Mouse (Mus musculus): ENCODE results near the gene St6galnac5. TPM values are rescaled to one million over a fixed set of nuclear protein-coding genes. Genes with fewer than 3 reads are reported as not detected.

St6galnac5 gene
- polyA plus RNA-seq, 1 experiment from 2014 or later = 0.51 TPM

- H3K4me2 ChIP-seq = no peak overlapping the region
- no peak overlapping the region for H3K9ac ChIP-seq
- no peak for TF ChIP-seq CTCF (IDR thresholded peaks at IDR 0.05; ENCODE audit: low read depth)
- WGBS = 84% methylated on average over 12 of the region's 12 CpGs
- no peak overlapping the region for H3K27ac ChIP-seq (ENCODE audit: low read depth)
- H3K27me3 ChIP-seq (ENCODE audit: insufficient read depth, low read length) = no peaks in the 10 kb centered on the region
- H3K4me3 ChIP-seq (ENCODE audit: low read depth, low read length) = no peak overlapping the region
- no peaks in the 10 kb centered on the region for H3K36me3 ChIP-seq (ENCODE audit: insufficient read depth)
- H3K9me3 ChIP-seq (ENCODE audit: low read depth, low read length) = no peaks in the 10 kb centered on the region
- ATAC-seq (ENCODE audit: insufficient read depth) = no peak
- H3K4me1 ChIP-seq (ENCODE audit: insufficient read depth) = no peaks in the 10 kb centered on the region
- no peak for DNase-seq
These were observed 110.0 kb downstream of the St6galnac5 start for GRCm38 (mm10) chr3:152872054-152872453.

GRCm38 (mm10) chr3:152867654-152868525 is 114.2 kb downstream of the St6galnac5 start:
- H3K27me3 ChIP-seq (ENCODE audit: insufficient read depth, low read length) = no peaks in the 10 kb centered on the region
- H3K9ac ChIP-seq = no peak overlapping the region
- H3K4me1 ChIP-seq (ENCODE audit: insufficient read depth) = no peaks in the 10 kb centered on the region
- no peak overlapping the region for H3K4me2 ChIP-seq
- 75% methylated on average over 12 of the region's 12 CpGs for WGBS
- H3K36me3 ChIP-seq (ENCODE audit: insufficient read depth) = no peaks in the 10 kb centered on the region
- no peak overlapping the region for H3K27ac ChIP-seq (ENCODE audit: low read depth)
- TF ChIP-seq CTCF (IDR thresholded peaks at IDR 0.05; ENCODE audit: low read depth) = no peak
- no peak for ATAC-seq (ENCODE audit: insufficient read depth)
- no peak for DNase-seq
- H3K9me3 ChIP-seq (ENCODE audit: low read depth, low read length) = no peaks in the 10 kb centered on the region; the same call in 1 of the 2 replicates
- H3K4me3 ChIP-seq (ENCODE audit: low read depth, low read length) = no peak overlapping the region

GRCm38 (mm10) chr3:152866035-152866965 is 115.7 kb downstream of the St6galnac5 start:
- no peak for TF ChIP-seq CTCF (IDR thresholded peaks at IDR 0.05; ENCODE audit: low read depth)

GRCm38 (mm10) chr3:152861978-152862377 is 120.1 kb downstream of the St6galnac5 start:
- ATAC-seq (ENCODE audit: insufficient read depth) (peak; percentile 62; the same call in 1 of the 2 replicates), DNase-seq (peak; percentile 38)
- Histone ChIP-seq H3K9ac (no peak overlapping the region), H3K9me3 (ENCODE audit: low read depth, low read length) (no peaks in the 10 kb centered on the region; the same call in 1 of the 2 replicates), H3K4me2 (no peak overlapping the region), H3K4me3 (ENCODE audit: low read depth, low read length) (no peak overlapping the region), H3K36me3 (ENCODE audit: insufficient read depth) (no peaks in the 10 kb centered on the region), H3K27ac (ENCODE audit: low read depth) (no peak overlapping the region), H3K27me3 (ENCODE audit: insufficient read depth, low read length) (no peaks in the 10 kb centered on the region), H3K4me1 (ENCODE audit: insufficient read depth) (no peaks in the 10 kb centered on the region)
- 64% methylated on average over 1 of the region's 1 CpGs for WGBS
- TF ChIP-seq CTCF (IDR thresholded peaks at IDR 0.05; ENCODE audit: low read depth) = no peak

More at GRCm38 (mm10) chr3:152866035-152866965, 115.7 kb downstream of the St6galnac5 start:
- H3K9me3 ChIP-seq (ENCODE audit: low read depth, low read length) = no peaks in the 10 kb centered on the region; the same call in 1 of the 2 replicates
- H3K9ac ChIP-seq = no peak overlapping the region
- no peaks in the 10 kb centered on the region for H3K27me3 ChIP-seq (ENCODE audit: insufficient read depth, low read length)
- 81% methylated on average over 22 of the region's 22 CpGs for WGBS
- no peak overlapping the region for H3K27ac ChIP-seq (ENCODE audit: low read depth)
- no peaks in the 10 kb centered on the region for H3K4me1 ChIP-seq (ENCODE audit: insufficient read depth)
- no peak overlapping the region for H3K4me2 ChIP-seq
- no peaks in the 10 kb centered on the region for H3K36me3 ChIP-seq (ENCODE audit: insufficient read depth)
- no peak for DNase-seq
- no peak overlapping the region for H3K4me3 ChIP-seq (ENCODE audit: low read depth, low read length)
- ATAC-seq (ENCODE audit: insufficient read depth) = no peak

GRCm38 (mm10) chr3:152861450-152861849 is 120.6 kb downstream of the St6galnac5 start:
- no peak overlapping the region for H3K4me2 ChIP-seq
- no peaks in the 10 kb centered on the region; the same call in 1 of the 2 replicates for H3K9me3 ChIP-seq (ENCODE audit: low read depth, low read length)
- DNase-seq (no peak), ATAC-seq (ENCODE audit: insufficient read depth) (no peak)
- WGBS = 50% methylated on average over 4 of the region's 4 CpGs
- no peak overlapping the region for H3K4me3 ChIP-seq (ENCODE audit: low read depth, low read length)
- H3K36me3 ChIP-seq (ENCODE audit: insufficient read depth) = no peaks in the 10 kb centered on the region
- H3K27me3 ChIP-seq (ENCODE audit: insufficient read depth, low read length) = no peaks in the 10 kb centered on the region
- no peak for TF ChIP-seq CTCF (IDR thresholded peaks at IDR 0.05; ENCODE audit: low read depth)
- no peak overlapping the region for H3K9ac ChIP-seq
- H3K4me1 ChIP-seq (ENCODE audit: insufficient read depth) = no peaks in the 10 kb centered on the region
- no peak overlapping the region for H3K27ac ChIP-seq (ENCODE audit: low read depth)

GRCm38 (mm10) chr3:152856095-152856494 is 126.0 kb downstream of the St6galnac5 start:
- WGBS = 63% methylated on average over 10 of the region's 10 CpGs
- Histone ChIP-seq H3K27ac (ENCODE audit: low read depth) (no peak overlapping the region), H3K36me3 (ENCODE audit: insufficient read depth) (no peaks in the 10 kb centered on the region), H3K4me2 (no peak overlapping the region), H3K4me1 (ENCODE audit: insufficient read depth) (no peaks in the 10 kb centered on the region), H3K9ac (no peak overlapping the region), H3K4me3 (ENCODE audit: low read depth, low read length) (no peak overlapping the region), H3K27me3 (ENCODE audit: insufficient read depth, low read length) (no peaks in the 10 kb centered on the region), H3K9me3 (ENCODE audit: low read depth, low read length) (no peaks in the 10 kb centered on the region)
- TF ChIP-seq CTCF (IDR thresholded peaks at IDR 0.05; ENCODE audit: low read depth) = no peak
- DNase-seq = no peak
- ATAC-seq (ENCODE audit: insufficient read depth) = no peak
